Mouse (Mus musculus) natural killer cell, adult 2 months (primary cell): ENCODE data around the gene Gm14180.
"Not testable (repeated sequence)": the region's sequence is repeated elsewhere in the genome, so short reads cannot be mapped to it uniquely, and the experiment has no call there.

Experiments used
- DNase-seq, 2 experiments: peaks; one replicate each; pipeline ENCODE4 v3.0.0; 2022; ENCODE audit warnings: low spot score in 2 of 2

Gene Gm14180

DNA sequence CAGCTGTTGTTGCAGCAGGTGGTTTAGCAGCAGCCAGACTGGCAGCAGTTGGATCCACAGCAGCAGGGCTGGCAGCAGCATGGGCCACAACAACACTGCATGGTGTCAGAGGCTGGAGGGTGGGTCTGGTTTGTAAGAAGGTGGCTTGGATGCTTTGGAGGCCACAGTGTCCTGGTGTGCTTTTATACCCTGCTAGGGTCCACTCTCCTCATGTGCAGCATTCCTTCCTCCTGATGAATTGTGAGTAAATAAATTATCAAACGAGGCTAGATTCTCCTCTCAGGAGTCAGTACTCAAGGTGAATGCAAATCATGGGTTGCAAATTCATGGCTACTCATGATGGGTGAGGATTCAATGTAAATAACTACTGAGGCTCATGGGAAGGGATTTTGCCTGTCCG is at the start of gene Gm14180:
Gene Gm14180, minus strand, starts transcription at position 101 of the 400 bp plus-strand sequence.
- DNase-seq, result no peak

DNA sequence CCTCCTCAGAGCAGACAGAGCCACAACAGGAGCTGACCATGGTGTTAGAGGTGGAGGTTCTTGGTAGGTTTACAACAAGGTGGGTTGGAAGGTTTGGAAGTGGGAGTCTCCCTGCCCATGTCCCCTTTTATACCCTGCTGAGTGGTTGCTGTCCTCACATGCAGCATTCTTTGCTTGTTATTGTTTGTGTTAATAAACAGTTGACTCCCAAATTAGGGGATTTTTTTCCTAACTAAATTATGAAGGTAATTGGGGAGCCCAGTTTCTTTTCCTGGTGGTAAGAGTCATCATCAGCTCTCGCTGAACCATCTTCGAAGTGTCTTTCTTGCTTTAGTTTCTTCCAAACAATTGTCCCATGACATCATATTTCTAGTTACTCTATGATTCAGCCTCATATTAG is 46.5 kb upstream of the Gm14180 start, which contains the start of gene Krtap4-8:
Gene Krtap4-8, minus strand, starts transcription at position 101 of the 400 bp plus-strand sequence.
- no peak for DNase-seq

DNA sequence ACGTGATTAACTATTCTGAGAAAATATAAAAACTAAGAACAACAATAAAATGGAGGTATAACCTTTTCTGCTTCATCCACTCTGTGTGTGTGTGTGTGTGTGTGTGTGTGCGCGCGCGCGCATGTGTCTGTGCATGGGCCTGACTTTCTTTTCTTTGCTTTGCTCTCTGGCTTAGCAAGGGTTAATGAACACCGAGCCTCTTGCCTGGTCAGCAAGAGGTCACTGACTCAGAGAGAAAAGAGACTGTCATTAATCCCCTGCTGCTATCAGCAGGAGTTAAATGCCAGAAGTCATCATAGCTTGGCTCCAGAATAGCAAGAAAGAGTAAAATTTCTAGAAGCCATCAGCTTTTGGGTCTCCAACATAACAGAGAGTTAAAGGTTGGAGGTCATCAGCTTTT is 44.3 kb upstream of the Gm14180 start:
- DNase-seq, result no peak

GRCm38 (mm10) chr11:99772813-99773212 is 38.7 kb upstream of the Gm14180 start, which contains the start of gene Gm11595:
Gm11595 (minus strand) TSS chr11:99772913.
- not testable (repeated sequence) for DNase-seq

- DNase-seq, result no peak
Observed at GRCm38 (mm10) chr11:99768410-99768809, 34.3 kb upstream of the Gm14180 start.

- DNase-seq, result no peak
Observed at GRCm38 (mm10) chr11:99758877-99759276, 24.8 kb upstream of the Gm14180 start.

GRCm38 (mm10) chr11:99743985-99744384 is 9.9 kb upstream of the Gm14180 start:
- DNase-seq, result no peak

- DNase-seq, result no peak
Observed at GRCm38 (mm10) chr11:99724061-99724460, 10.0 kb downstream of the Gm14180 start.

- DNase-seq, result no peak
Observed at GRCm38 (mm10) chr11:99718759-99719158, 15.3 kb downstream of the Gm14180 start.

DNA sequence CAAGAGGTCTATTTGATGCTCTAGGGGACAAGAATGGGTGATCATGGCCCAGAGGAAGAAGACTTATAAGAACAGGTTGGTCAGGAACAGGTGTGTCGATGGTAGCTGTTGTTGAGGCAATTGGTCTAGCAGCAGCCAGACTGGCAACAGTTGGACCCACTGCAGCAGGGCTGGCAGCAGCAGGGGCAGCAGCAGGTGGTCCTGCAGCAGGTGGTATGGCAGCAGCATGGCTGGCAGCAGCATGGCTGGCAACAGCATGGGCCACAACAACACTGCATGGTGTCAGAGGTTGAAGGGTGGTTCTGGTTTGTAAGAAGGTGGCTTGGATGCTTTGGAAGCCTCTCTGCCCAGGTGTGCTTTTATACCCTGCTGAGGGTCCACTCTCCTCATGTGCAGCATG is 43.6 kb downstream of the Gm14180 start, which contains the start of gene Gm14190:
Gene Gm14190, minus strand, starts transcription at position 278 of the 400 bp plus-strand sequence.
- no peak for DNase-seq

DNA sequence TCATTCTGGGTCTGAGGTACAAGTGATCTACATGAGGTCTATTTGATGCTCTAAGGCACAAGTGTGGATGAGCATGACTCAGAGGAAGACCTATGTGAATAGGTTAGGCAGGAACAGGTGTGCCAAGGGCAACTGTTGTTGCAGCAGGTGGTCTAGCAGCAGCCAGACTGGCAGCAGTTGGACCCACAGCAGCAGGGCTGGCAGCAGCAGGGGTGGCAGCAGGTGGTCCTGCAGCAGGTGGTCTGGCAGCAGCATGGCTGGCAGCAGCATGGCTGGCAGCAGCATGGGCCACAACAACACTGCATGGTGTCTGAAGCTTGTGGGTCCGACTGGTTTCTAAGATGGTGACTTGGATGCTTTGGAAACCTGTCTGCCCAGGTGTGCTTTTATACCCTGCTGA is 48.9 kb downstream of the Gm14180 start:
- not testable (repeated sequence) for DNase-seq
